Mouse (Mus musculus) forebrain, embryonic 14.5 days (tissue): Measurements from ENCODE around the gene Fgf14. TPM values are rescaled to one million over a fixed set of nuclear protein-coding genes. Genes with fewer than 3 reads are reported as not detected.
"Not testable (repeated sequence)": the region's sequence is repeated elsewhere in the genome, so short reads cannot be mapped to it uniquely, and the experiment has no call there.

Experiments
- ATAC-seq: fragments of 200-750 bp; cut with Nextera tagmentation; 2 replicates; pipeline ENCODE4 v1.8.0; 2017; ENCODE audit warnings: mild to moderate bottlenecking, moderate library complexity
- DNase-seq: peaks from one replicate; pipeline ENCODE4 v3.0.0-alpha.2; 2015; ENCODE audit warnings: low spot score
- H3K27ac ChIP-seq: fragments of 300-500 bp; sonication (generic); 2 replicates; pipeline ENCODE4 v1.5.1; 2014; ENCODE audit warnings: low read depth, mild to moderate bottlenecking, control low read depth, low read length, moderate library complexity
- H3K27me3 ChIP-seq: fragments of 300-500 bp; sonication (generic); replicated peaks from 2 replicates; pipeline ENCODE4 v1.6.1; 2014; ENCODE audit warnings: low read length, control low read depth, mixed read lengths; ENCODE audit not compliant: control insufficient read depth, insufficient read depth
- H3K36me3 ChIP-seq: fragments of 300-500 bp; sonication (generic); 2 replicates; pipeline ENCODE4 v1.6.1; 2014; ENCODE audit warnings: low read length, control low read depth; ENCODE audit not compliant: control insufficient read depth, insufficient read depth
- H3K4me1 ChIP-seq: fragments of 300-500 bp; sonication (generic); 2 replicates; pipeline ENCODE4 v1.6.1; 2014; ENCODE audit warnings: antibody characterized with exemption, low read length, control low read depth; ENCODE audit not compliant: control insufficient read depth, insufficient read depth
- H3K4me2 ChIP-seq: fragments of 300-500 bp; sonication (generic); 2 replicates; pipeline ENCODE4 v1.6.1; 2014; ENCODE audit warnings: mild to moderate bottlenecking, control low read depth, low read length
- H3K4me3 ChIP-seq: fragments of 300-500 bp; sonication (generic); 2 replicates; pipeline ENCODE4 v1.5.1; 2014; ENCODE audit warnings: low read depth, low read length, control low read depth
- H3K9ac ChIP-seq: fragments of 300-500 bp; sonication (generic); 2 replicates; pipeline ENCODE4 v1.6.1; 2014; ENCODE audit warnings: mild to moderate bottlenecking, low read length, control low read depth, moderate library complexity
- H3K9me3 ChIP-seq: fragments of 300-500 bp; sonication (generic); replicated peaks from 2 replicates; pipeline ENCODE4 v1.6.1; 2016; ENCODE audit warnings: low read length, control low read depth, mixed read lengths; ENCODE audit not compliant: control insufficient read depth
- WGBS: fragments of 180-500 bp; shearing (Covaris S2); extraction: QIAGEN DNeasy Blood & Tissue Kit; methylation state at CpG from one replicate; pipeline ENCODE4 v1.1.7; 2014; 5-methylcytosine and 5-hydroxymethylcytosine counted together
- polyA plus RNA-seq: library from polyadenylated mRNA; unstranded; fragments of >200 nt; fragmentation: Nextera tagmentation; extraction: Ambion mirVana; gene quantifications from 2 replicates; pipeline ENCODE4 v1.2.1, GENCODE M21; 2014

The Fgf14 gene
- polyA plus RNA-seq, 1 experiment from 2014 or later = 18.9 TPM

DNA sequence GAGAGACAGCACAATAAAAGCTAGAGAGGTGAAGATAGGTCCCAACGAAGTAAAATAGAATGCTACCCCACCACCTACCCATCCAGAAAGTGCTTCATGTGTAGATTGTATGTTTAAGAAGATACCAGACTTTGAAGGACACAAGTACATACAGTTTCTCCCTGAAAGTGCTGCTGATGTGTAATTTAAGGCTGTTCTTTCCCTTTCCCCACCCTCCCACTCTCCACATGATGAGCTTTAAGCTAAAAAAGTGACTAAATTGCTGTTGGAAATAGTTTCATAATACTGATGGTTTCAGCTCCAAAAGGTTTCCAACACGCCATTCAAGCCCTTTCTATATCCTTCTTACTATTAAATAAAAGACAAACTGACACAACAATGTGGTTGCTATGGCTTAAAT, 63.5 kb downstream of the Fgf14 start:
- Histone ChIP-seq H3K4me3 (no peak overlapping the region), H3K36me3 (no peaks in the 10 kb centered on the region), H3K4me1 (no peaks in the 10 kb centered on the region), H3K27me3 (no peaks in the 10 kb centered on the region), H3K4me2 (no peak overlapping the region), H3K27ac (no peak overlapping the region), H3K9me3 (no peaks in the 10 kb centered on the region), H3K9ac (no peak overlapping the region)
- ATAC-seq (no peak), DNase-seq (no peak)
- WGBS = 56% methylated on average over 2 of the region's 2 CpGs

DNA sequence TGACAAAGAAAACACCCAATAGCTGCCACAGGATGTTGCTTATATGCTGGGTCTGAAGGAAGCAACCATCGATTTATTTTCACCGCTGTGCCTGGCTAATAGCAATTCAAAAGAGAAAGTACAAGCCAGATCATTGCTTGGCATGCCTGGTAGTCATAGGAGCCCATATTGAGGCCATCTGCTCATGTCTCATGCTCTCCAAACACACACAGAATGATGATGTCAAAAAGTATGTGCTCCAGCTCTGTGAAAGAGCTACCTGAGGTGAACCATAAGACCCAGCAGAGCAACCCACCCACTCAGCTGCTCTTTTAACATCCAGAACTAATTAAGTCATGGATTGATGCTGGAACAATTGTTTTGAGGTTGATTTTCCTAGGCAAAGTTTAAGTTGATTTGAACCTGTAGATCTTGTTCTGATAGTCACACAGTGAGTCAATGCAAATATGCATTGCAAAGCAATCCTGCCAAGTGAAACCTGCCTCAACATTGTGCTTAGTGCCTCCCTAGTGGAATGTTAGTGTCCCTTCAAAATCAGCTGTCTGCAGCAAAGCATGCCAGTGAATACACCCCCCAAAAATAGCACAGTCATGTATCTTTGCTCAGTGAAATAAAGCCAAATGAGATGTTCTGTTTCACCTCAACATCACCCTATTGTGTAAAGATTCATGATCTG, 70.8 kb downstream of the Fgf14 start:
- Histone ChIP-seq H3K27ac (no peak overlapping the region), H3K27me3 (no peaks in the 10 kb centered on the region), H3K36me3 (no peaks in the 10 kb centered on the region), H3K4me3 (no peak overlapping the region), H3K4me2 (no peak overlapping the region), H3K9ac (no peak overlapping the region), H3K9me3 (no peaks in the 10 kb centered on the region), H3K4me1 (no peaks in the 10 kb centered on the region)
- ATAC-seq (peak; percentile 23; the same call in 1 of the 2 replicates), DNase-seq (peak; percentile 2)
- 85% methylated on average over 2 of the region's 2 CpGs for WGBS

DNA sequence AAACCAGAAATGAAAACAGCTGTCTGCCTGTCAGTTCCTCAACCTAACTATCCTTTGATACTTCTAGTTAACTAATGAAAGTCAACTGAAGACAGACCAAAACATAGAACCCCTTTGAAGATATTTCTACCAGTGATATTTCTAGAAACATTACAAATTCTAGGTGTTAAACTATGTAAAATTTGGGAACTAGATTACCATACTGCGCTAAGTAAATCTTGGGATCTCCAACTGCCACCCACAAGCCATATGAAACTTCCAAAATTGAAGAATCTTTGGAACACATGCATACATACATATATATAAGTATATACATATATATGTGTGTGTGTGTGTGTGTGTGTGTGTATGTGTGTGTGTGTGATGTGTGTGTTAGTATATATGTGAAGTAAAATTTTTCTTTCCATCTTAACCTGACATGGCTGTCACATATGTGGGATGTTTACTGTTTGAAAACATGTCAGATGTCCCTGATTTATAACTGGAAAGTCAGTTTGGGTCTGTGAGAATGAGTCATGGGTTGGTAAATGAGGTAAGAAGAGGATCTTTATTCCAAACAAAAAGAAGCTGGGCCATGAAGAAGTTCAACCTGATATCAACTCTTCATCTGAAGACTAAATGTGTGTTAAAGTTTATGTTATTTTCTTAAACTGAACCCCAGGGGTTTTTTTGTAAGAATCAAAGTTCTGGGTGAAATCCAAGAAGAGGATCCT, 71.7 kb downstream of the Fgf14 start:
- H3K4me1 ChIP-seq = no peaks in the 10 kb centered on the region
- no peak for DNase-seq
- no peaks in the 10 kb centered on the region for H3K9me3 ChIP-seq
- no peak overlapping the region for H3K4me2 ChIP-seq
- no peaks in the 10 kb centered on the region for H3K27me3 ChIP-seq
- WGBS = 89% methylated on average over 1 of the region's 1 CpGs
- H3K27ac ChIP-seq = no peak overlapping the region
- no peak overlapping the region for H3K4me3 ChIP-seq
- ATAC-seq = no peak
- H3K36me3 ChIP-seq = no peaks in the 10 kb centered on the region
- H3K9ac ChIP-seq = no peak overlapping the region

DNA sequence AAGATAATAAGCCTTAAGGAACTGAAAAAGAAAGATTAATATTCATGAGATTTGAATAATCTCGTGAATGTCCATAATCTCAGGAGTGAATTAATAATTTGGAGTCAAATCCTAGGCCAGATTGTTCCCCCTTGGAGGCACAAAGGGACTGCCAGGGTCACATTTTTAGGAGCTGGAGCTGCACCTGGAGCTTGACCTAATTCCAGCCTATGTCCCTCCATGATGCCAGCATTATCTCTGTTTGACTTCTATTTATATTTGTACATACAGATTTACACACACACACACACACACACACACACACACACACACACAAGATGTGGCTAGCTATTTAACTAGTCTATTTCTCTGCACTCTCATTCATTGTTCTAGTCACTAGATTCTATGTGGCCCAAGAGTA, 100.4 kb downstream of the Fgf14 start:
- no peak for DNase-seq
- Histone ChIP-seq H3K4me1 (no peaks in the 10 kb centered on the region), H3K27me3 (no peaks in the 10 kb centered on the region), H3K27ac (no peak overlapping the region), H3K9ac (no peak overlapping the region), H3K36me3 (no peaks in the 10 kb centered on the region), H3K4me2 (no peak overlapping the region), H3K4me3 (no peak overlapping the region), H3K9me3 (no peaks in the 10 kb centered on the region)
- WGBS = 54% methylated on average over 1 of the region's 1 CpGs
- ATAC-seq = no peak

DNA sequence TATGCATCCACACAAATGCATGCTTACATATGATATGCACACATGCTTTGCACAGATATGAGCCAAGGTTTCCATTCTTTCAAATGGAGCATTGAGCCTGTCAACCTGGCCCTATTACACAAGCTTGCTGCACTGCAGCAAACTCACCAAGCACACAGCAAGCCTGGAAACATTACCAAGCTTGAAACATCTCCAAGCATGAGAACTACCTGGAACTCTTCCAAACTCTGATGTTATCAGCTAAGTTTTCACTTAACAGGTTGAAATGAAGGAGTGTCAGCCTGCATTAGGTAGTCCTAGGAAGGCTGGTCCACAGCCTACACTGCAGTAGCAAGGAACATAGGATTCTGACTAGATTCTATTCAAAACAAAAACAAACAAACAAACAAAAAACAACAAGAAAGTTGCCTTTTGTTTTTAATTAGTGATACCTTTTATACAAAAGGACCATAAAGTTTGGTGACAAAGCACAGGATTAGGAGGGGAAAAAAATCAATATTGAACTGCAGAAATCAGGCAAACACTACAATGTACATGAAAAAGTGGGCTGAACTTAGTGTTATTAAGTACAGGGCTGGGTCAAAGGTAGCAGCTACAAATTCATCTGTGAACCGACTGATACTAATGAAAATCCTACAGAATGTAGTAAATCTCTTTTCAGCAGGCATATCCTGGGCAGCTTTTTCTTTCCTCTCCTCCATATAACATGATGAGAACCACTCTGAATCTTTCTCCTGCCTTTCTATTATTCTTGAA, 101.6 kb downstream of the Fgf14 start:
- DNase-seq (peak; percentile 34), ATAC-seq (peak; percentile 32; the same call in 1 of the 2 replicates)
- no peaks in the 10 kb centered on the region for H3K36me3 ChIP-seq
- no peak overlapping the region for H3K27ac ChIP-seq
- 94% methylated on average over 1 of the region's 1 CpGs for WGBS
- H3K4me2 ChIP-seq = no peak overlapping the region
- H3K9ac ChIP-seq = no peak overlapping the region
- no peaks in the 10 kb centered on the region for H3K4me1 ChIP-seq
- H3K9me3 ChIP-seq = no peaks in the 10 kb centered on the region
- no peak overlapping the region for H3K4me3 ChIP-seq
- H3K27me3 ChIP-seq = no peaks in the 10 kb centered on the region

DNA sequence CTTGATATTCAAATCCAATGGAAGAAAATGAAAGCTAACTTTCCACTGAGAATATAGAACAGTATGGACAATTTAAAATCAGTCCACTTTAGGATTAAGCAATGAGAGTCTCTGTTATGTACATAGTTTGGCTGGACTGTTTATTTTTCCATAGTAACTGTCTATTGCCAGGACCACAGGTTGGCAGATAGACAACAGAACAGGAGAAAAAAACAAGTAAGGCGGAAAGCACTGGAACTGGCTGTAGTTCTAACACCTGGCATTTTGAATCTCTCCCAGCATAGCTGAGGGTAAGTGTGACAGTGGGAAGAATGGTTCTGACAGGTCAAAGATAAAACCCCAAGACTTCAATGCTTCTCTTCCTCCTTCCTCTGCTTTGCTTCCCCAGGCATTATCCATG, 110.5 kb downstream of the Fgf14 start:
- Histone ChIP-seq H3K9me3 (no peaks in the 10 kb centered on the region), H3K27ac (no peak overlapping the region), H3K36me3 (no peaks in the 10 kb centered on the region), H3K27me3 (no peaks in the 10 kb centered on the region), H3K4me1 (no peaks in the 10 kb centered on the region), H3K4me2 (no peak overlapping the region), H3K4me3 (no peak overlapping the region), H3K9ac (no peak overlapping the region)
- WGBS = 88% methylated on average over 1 of the region's 1 CpGs
- DNase-seq = no peak
- no peak for ATAC-seq

DNA sequence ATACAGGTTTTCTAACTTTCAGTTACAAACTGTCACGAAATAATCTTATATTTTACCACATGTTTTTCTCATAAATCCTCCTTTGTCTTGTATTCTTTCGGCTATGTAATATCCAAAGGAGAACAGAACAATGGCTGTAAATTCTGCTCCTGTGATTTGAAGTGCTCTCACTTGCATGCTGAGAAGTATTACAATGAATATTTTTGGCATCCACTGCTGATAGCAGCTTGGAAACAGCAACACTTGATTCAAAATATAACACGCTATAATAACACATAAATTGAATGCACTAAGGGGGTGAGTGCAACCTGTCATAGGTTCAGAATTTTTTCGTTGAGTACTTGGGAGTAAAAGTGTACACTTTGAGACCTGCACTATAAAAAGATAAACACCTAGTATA, 115.4 kb downstream of the Fgf14 start:
- DNase-seq (peak; percentile 14), ATAC-seq (no peak)
- Histone ChIP-seq H3K4me3 (no peak overlapping the region), H3K36me3 (no peaks in the 10 kb centered on the region), H3K4me1 (no peaks in the 10 kb centered on the region), H3K9me3 (no peaks in the 10 kb centered on the region), H3K9ac (no peak overlapping the region), H3K27me3 (no peaks in the 10 kb centered on the region), H3K4me2 (no peak overlapping the region), H3K27ac (no peak overlapping the region)
- 77% methylated on average over 4 of the region's 4 CpGs for WGBS

DNA sequence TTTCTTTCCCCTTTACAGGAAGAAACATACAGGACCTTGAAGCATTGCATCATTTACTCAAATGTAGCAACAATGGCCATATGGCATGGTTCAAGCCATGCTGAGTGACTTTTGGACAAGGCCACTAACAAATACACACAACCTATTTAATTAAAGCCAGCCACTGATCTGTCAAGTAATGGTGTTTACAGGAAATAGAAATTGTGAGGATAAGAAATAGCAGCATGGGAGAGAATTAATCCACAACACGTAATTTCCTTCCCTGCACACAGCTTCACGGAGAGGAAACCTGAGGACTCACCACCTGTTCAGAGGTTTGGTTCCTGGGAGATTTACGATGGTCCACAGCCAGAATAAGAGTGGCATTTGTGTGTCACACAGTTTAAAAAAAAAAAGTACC, 140.8 kb downstream of the Fgf14 start:
- Histone ChIP-seq H3K4me2 (no peak overlapping the region), H3K36me3 (no peaks in the 10 kb centered on the region), H3K4me3 (no peak overlapping the region), H3K9ac (no peak overlapping the region), H3K27ac (no peak overlapping the region), H3K9me3 (no peaks in the 10 kb centered on the region), H3K4me1 (no peaks in the 10 kb centered on the region), H3K27me3 (no peaks in the 10 kb centered on the region)
- DNase-seq (no peak), ATAC-seq (no peak)
- 71% methylated on average over 3 of the region's 3 CpGs for WGBS

DNA sequence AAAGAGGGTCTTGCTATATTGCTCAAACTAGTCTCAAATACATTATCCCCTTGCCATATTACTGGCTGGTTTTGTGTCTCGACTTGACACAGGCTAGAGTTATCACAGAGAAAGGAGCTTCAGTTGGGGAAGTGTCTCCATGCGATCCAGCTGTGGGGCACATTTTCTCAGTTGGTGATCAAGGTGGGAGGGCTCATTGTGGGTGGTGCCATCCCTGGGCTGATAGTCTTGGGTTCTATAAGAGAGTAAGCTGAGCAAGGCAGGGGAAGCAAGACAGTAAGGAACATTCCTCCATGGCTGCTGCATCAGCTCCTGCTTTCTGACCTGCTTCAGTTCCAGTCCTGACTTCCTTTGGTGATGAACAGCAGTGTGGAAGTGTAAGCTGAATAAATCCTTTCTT, 141.6 kb downstream of the Fgf14 start:
- DNase-seq, H3K27ac ChIP-seq, H3K4me1 ChIP-seq, H3K4me3 ChIP-seq, ATAC-seq, H3K9me3 ChIP-seq, H3K36me3 ChIP-seq, H3K9ac ChIP-seq, H3K27me3 ChIP-seq, H3K4me2 ChIP-seq: not testable (repeated sequence)
- 72% methylated on average over 2 of the region's 2 CpGs for WGBS
